Mouse (Mus musculus): Measurements from ENCODE around the gene Krtap3-1. TPM values are rescaled to one million over a fixed set of nuclear protein-coding genes. Genes with fewer than 3 reads are reported as not detected.

Krtap3-1 gene
- polyA plus RNA-seq, 1 experiment from 2014 or later, result not detected

- 73% methylated on average over 5 of the region's 5 CpGs for WGBS (ENCODE audit: insufficient replicate concordance)
- H3K27me3 ChIP-seq (ENCODE audit: control insufficient read depth, insufficient read depth, low read length), result no peaks in the 10 kb centered on the region
- ATAC-seq (replicated peaks; ENCODE audit: insufficient number of reproducible peaks, low FRiP score, low TSS enrichment), result no peak
- H3K4me1 ChIP-seq (ENCODE audit: control insufficient read depth, insufficient read depth, low read length), result no peaks in the 10 kb centered on the region
- no peak within 1 kb of the TSS for H3K4me3 ChIP-seq (ENCODE audit: low read depth, low read length)
- no peaks in the 10 kb centered on the region for H3K9me3 ChIP-seq (replicated peaks; ENCODE audit: control insufficient read depth, low read length)
- no peak within 1 kb of the TSS for H3K9ac ChIP-seq (ENCODE audit: low read depth, low read length)
- no peak within 1 kb of the TSS for H3K27ac ChIP-seq (ENCODE audit: low read depth, low read length)
- H3K4me2 ChIP-seq, result no peak within 1 kb of the TSS
- H3K36me3 ChIP-seq (ENCODE audit: control insufficient read depth, insufficient read depth, low read length), result no peaks in the 10 kb centered on the region
Observed at GRCm38 (mm10) chr11:99583245-99583704, 16.8 kb upstream of the Krtap3-1 start, which contains the start of gene Krtap1-4. TSS of gene Krtap1-4 (minus strand) at chr11:99583654.

- no peaks in the 10 kb centered on the region for H3K27me3 ChIP-seq (ENCODE audit: control insufficient read depth, insufficient read depth, low read length)
- no peaks in the 10 kb centered on the region for H3K36me3 ChIP-seq (ENCODE audit: control insufficient read depth, insufficient read depth, low read length)
- no peak for ATAC-seq (replicated peaks; ENCODE audit: insufficient number of reproducible peaks, low FRiP score, low TSS enrichment)
- H3K4me1 ChIP-seq (ENCODE audit: control insufficient read depth, insufficient read depth, low read length), result no peaks in the 10 kb centered on the region
- 74% methylated on average over 6 of the region's 6 CpGs for WGBS (ENCODE audit: insufficient replicate concordance)
- no peak overlapping the region for H3K9ac ChIP-seq (ENCODE audit: low read depth, low read length)
- H3K4me2 ChIP-seq, result no peak overlapping the region
- no peaks in the 10 kb centered on the region for H3K9me3 ChIP-seq (replicated peaks; ENCODE audit: control insufficient read depth, low read length)
- no peak overlapping the region for H3K27ac ChIP-seq (ENCODE audit: low read depth, low read length)
- H3K4me3 ChIP-seq (ENCODE audit: low read depth, low read length), result no peak overlapping the region
Observed at GRCm38 (mm10) chr11:99581564-99581963, 15.1 kb upstream of the Krtap3-1 start.

GRCm38 (mm10) chr11:99581051-99581450 is 14.6 kb upstream of the Krtap3-1 start:
- H3K36me3 ChIP-seq (ENCODE audit: control insufficient read depth, insufficient read depth, low read length), result no peaks in the 10 kb centered on the region
- no peaks in the 10 kb centered on the region for H3K4me1 ChIP-seq (ENCODE audit: control insufficient read depth, insufficient read depth, low read length)
- H3K9ac ChIP-seq (ENCODE audit: low read depth, low read length), result no peak overlapping the region
- no peak overlapping the region for H3K4me3 ChIP-seq (ENCODE audit: low read depth, low read length)
- H3K27ac ChIP-seq (ENCODE audit: low read depth, low read length), result no peak overlapping the region
- no peaks in the 10 kb centered on the region for H3K27me3 ChIP-seq (ENCODE audit: control insufficient read depth, insufficient read depth, low read length)
- H3K4me2 ChIP-seq, result no peak overlapping the region
- WGBS (ENCODE audit: insufficient replicate concordance), result 89% methylated on average over 5 of the region's 5 CpGs
- H3K9me3 ChIP-seq (replicated peaks; ENCODE audit: control insufficient read depth, low read length), result no peaks in the 10 kb centered on the region
- no peak for ATAC-seq (replicated peaks; ENCODE audit: insufficient number of reproducible peaks, low FRiP score, low TSS enrichment)

- Histone ChIP-seq H3K4me1 (ENCODE audit: control insufficient read depth, insufficient read depth, low read length) (no peaks in the 10 kb centered on the region), H3K4me2 (no peak within 1 kb of the TSS), H3K36me3 (ENCODE audit: control insufficient read depth, insufficient read depth, low read length) (no peaks in the 10 kb centered on the region), H3K4me3 (ENCODE audit: low read depth, low read length) (no peak within 1 kb of the TSS), H3K9ac (ENCODE audit: low read depth, low read length) (no peak within 1 kb of the TSS), H3K27ac (ENCODE audit: low read depth, low read length) (no peak within 1 kb of the TSS), H3K27me3 (ENCODE audit: control insufficient read depth, insufficient read depth, low read length) (no peaks in the 10 kb centered on the region), H3K9me3 (replicated peaks; ENCODE audit: control insufficient read depth, low read length) (no peaks in the 10 kb centered on the region)
- ATAC-seq (replicated peaks; ENCODE audit: insufficient number of reproducible peaks, low FRiP score, low TSS enrichment), result no peak
- WGBS (ENCODE audit: insufficient replicate concordance), result 79% methylated on average over 6 of the region's 6 CpGs
Observed at GRCm38 (mm10) chr11:99580636-99581035, 14.2 kb upstream of the Krtap3-1 start, which contains the start of gene Krtap1-5. TSS of gene Krtap1-5 (minus strand) at chr11:99581016.

- no peak overlapping the region for H3K4me3 ChIP-seq (ENCODE audit: low read depth, low read length)
- no peak overlapping the region for H3K9ac ChIP-seq (ENCODE audit: low read depth, low read length)
- WGBS (ENCODE audit: insufficient replicate concordance), result 1% methylated on average over 7 of the region's 7 CpGs
- no peaks in the 10 kb centered on the region for H3K27me3 ChIP-seq (ENCODE audit: control insufficient read depth, insufficient read depth, low read length)
- no peak overlapping the region for H3K27ac ChIP-seq (ENCODE audit: low read depth, low read length)
- no peaks in the 10 kb centered on the region for H3K36me3 ChIP-seq (ENCODE audit: control insufficient read depth, insufficient read depth, low read length)
- no peaks in the 10 kb centered on the region for H3K9me3 ChIP-seq (replicated peaks; ENCODE audit: control insufficient read depth, low read length)
- ATAC-seq (replicated peaks; ENCODE audit: insufficient number of reproducible peaks, low FRiP score, low TSS enrichment), result no peak
- H3K4me2 ChIP-seq, result peak overlapping the region; percentile 52
- no peaks in the 10 kb centered on the region for H3K4me1 ChIP-seq (ENCODE audit: control insufficient read depth, insufficient read depth, low read length)
Observed at GRCm38 (mm10) chr11:99574106-99574505, 7.7 kb upstream of the Krtap3-1 start.

- Histone ChIP-seq H3K27ac (ENCODE audit: low read depth, low read length) (no peak overlapping the region), H3K9ac (ENCODE audit: low read depth, low read length) (no peak overlapping the region), H3K9me3 (replicated peaks; ENCODE audit: control insufficient read depth, low read length) (no peaks in the 10 kb centered on the region), H3K27me3 (ENCODE audit: control insufficient read depth, insufficient read depth, low read length) (no peaks in the 10 kb centered on the region), H3K4me3 (ENCODE audit: low read depth, low read length) (no peak overlapping the region), H3K4me2 (no peak overlapping the region), H3K4me1 (ENCODE audit: control insufficient read depth, insufficient read depth, low read length) (no peaks in the 10 kb centered on the region), H3K36me3 (ENCODE audit: control insufficient read depth, insufficient read depth, low read length) (no peaks in the 10 kb centered on the region)
- ATAC-seq (replicated peaks; ENCODE audit: insufficient number of reproducible peaks, low FRiP score, low TSS enrichment), result no peak
- WGBS (ENCODE audit: insufficient replicate concordance), result 66% methylated on average over 4 of the region's 4 CpGs
Observed at GRCm38 (mm10) chr11:99573164-99573563, 6.7 kb upstream of the Krtap3-1 start.

GRCm38 (mm10) chr11:99562580-99562979 is 3.9 kb downstream of the Krtap3-1 start:
- Histone ChIP-seq H3K27me3 (ENCODE audit: control insufficient read depth, insufficient read depth, low read length) (no peaks in the 10 kb centered on the region), H3K4me2 (no peak overlapping the region), H3K9ac (ENCODE audit: low read depth, low read length) (no peak overlapping the region), H3K4me3 (ENCODE audit: low read depth, low read length) (no peak overlapping the region), H3K4me1 (ENCODE audit: control insufficient read depth, insufficient read depth, low read length) (no peaks in the 10 kb centered on the region), H3K9me3 (replicated peaks; ENCODE audit: control insufficient read depth, low read length) (no peaks in the 10 kb centered on the region), H3K27ac (ENCODE audit: low read depth, low read length) (no peak overlapping the region), H3K36me3 (ENCODE audit: control insufficient read depth, insufficient read depth, low read length) (no peaks in the 10 kb centered on the region)
- WGBS (ENCODE audit: insufficient replicate concordance), result 79% methylated on average over 6 of the region's 6 CpGs
- ATAC-seq (replicated peaks; ENCODE audit: insufficient number of reproducible peaks, low FRiP score, low TSS enrichment), result no peak

- H3K4me2 ChIP-seq, result no peak within 1 kb of the TSS
- no peaks in the 10 kb centered on the region for H3K36me3 ChIP-seq (ENCODE audit: control insufficient read depth, insufficient read depth, low read length)
- H3K27ac ChIP-seq (ENCODE audit: low read depth, low read length), result no peak within 1 kb of the TSS
- H3K9me3 ChIP-seq (replicated peaks; ENCODE audit: control insufficient read depth, low read length), result no peaks in the 10 kb centered on the region
- no peaks in the 10 kb centered on the region for H3K4me1 ChIP-seq (ENCODE audit: control insufficient read depth, insufficient read depth, low read length)
- H3K4me3 ChIP-seq (ENCODE audit: low read depth, low read length), result no peak within 1 kb of the TSS
- no peak for ATAC-seq (replicated peaks; ENCODE audit: insufficient number of reproducible peaks, low FRiP score, low TSS enrichment)
- H3K27me3 ChIP-seq (ENCODE audit: control insufficient read depth, insufficient read depth, low read length), result no peaks in the 10 kb centered on the region
- 81% methylated on average over 9 of the region's 9 CpGs for WGBS (ENCODE audit: insufficient replicate concordance)
- H3K9ac ChIP-seq (ENCODE audit: low read depth, low read length), result no peak within 1 kb of the TSS
Observed at GRCm38 (mm10) chr11:99559366-99559765, 7.1 kb downstream of the Krtap3-1 start, which contains the start of gene Gm11939. TSS of gene Gm11939 (minus strand) at chr11:99559466.

GRCm38 (mm10) chr11:99557976-99558745 is 8.3 kb downstream of the Krtap3-1 start:
- no peak overlapping the region for H3K27ac ChIP-seq (ENCODE audit: low read depth, low read length)
- no peak for ATAC-seq (replicated peaks; ENCODE audit: insufficient number of reproducible peaks, low FRiP score, low TSS enrichment)
- no peak overlapping the region for H3K4me3 ChIP-seq (ENCODE audit: low read depth, low read length)
- H3K9ac ChIP-seq (ENCODE audit: low read depth, low read length), result no peak overlapping the region
- no peaks in the 10 kb centered on the region for H3K27me3 ChIP-seq (ENCODE audit: control insufficient read depth, insufficient read depth, low read length)
- WGBS (ENCODE audit: insufficient replicate concordance), result 62% methylated on average over 3 of the region's 3 CpGs
- no peak overlapping the region for H3K4me2 ChIP-seq
- H3K4me1 ChIP-seq (ENCODE audit: control insufficient read depth, insufficient read depth, low read length), result no peaks in the 10 kb centered on the region
- no peaks in the 10 kb centered on the region for H3K36me3 ChIP-seq (ENCODE audit: control insufficient read depth, insufficient read depth, low read length)
- no peaks in the 10 kb centered on the region for H3K9me3 ChIP-seq (replicated peaks; ENCODE audit: control insufficient read depth, low read length)
